Mouse (Mus musculus) liver, adult 2 months (tissue): ENCODE results near the gene Lrrc8e. TPM values are rescaled to one million over a fixed set of nuclear protein-coding genes. Genes with fewer than 3 reads are reported as not detected.

Experiments used
- DNase-seq: peaks from one replicate; pipeline ENCODE4 v3.0.0-alpha.2; 2011; ENCODE audit warnings: low read depth, low spot score; ENCODE audit errors: extremely low read depth
- H3K27ac ChIP-seq: fragments of 200-500 bp; replicated peaks from 2 replicates; pipeline ENCODE4 v1.5.1; 2012; ENCODE audit warnings: low read depth, mild to moderate bottlenecking, control low read depth, inconsistent platforms, low read length; ENCODE audit not compliant: insufficient read depth
- H3K27me3 ChIP-seq: fragments of 200-500 bp; 2 replicates; pipeline ENCODE4 v1.6.1; 2012; ENCODE audit warnings: mild to moderate bottlenecking, moderate library complexity, low read length, inconsistent platforms; ENCODE audit not compliant: control insufficient read depth, insufficient read depth
- H3K36me3 ChIP-seq: fragments of 200-500 bp; 2 replicates; pipeline ENCODE4 v1.6.1; 2012; ENCODE audit warnings: low read length, inconsistent platforms; ENCODE audit not compliant: control insufficient read depth, insufficient read depth
- H3K4me1 ChIP-seq: fragments of 200-500 bp; 2 replicates; pipeline ENCODE4 v1.6.1; 2011; ENCODE audit warnings: low read length; ENCODE audit not compliant: control insufficient read depth, insufficient read depth
- H3K4me3 ChIP-seq: fragments of 200-500 bp; 2 replicates; pipeline ENCODE4 v1.5.1; 2011; ENCODE audit warnings: low read depth, mild to moderate bottlenecking, control low read depth, low read length, moderate library complexity; ENCODE audit not compliant: insufficient read depth
- H3K79me2 ChIP-seq: fragments of 200-500 bp; 2 replicates; pipeline ENCODE4 v1.6.1; 2012; ENCODE audit warnings: inconsistent platforms, mild to moderate bottlenecking, low read length, moderate library complexity; ENCODE audit not compliant: control insufficient read depth, insufficient read depth
- H3K9ac ChIP-seq: fragments of 200-500 bp; 2 replicates; pipeline ENCODE4 v1.6.1; 2012; ENCODE audit warnings: low read depth, mild to moderate bottlenecking, control low read depth, inconsistent platforms, low read length
- CTCF ChIP-seq: fragments of 200-500 bp; IDR thresholded peaks from 2 replicates; pipeline ENCODE4 v1.5.1; 2011; ENCODE audit warnings: low read depth, low read length, control low read depth
- POLR2A ChIP-seq: fragments of 200-500 bp; IDR thresholded peaks from 2 replicates; pipeline ENCODE4 v1.6.1; 2011; ENCODE audit warnings: low read length, control low read depth; ENCODE audit not compliant: insufficient read depth; ENCODE audit errors: extremely low read depth
- WGBS: fragments of 180-500 bp; shearing (Covaris S2); methylation state at CpG from one replicate; pipeline ENCODE4 v1.1.7; 2018; 5-methylcytosine and 5-hydroxymethylcytosine counted together
- polyA plus RNA-seq: library from polyadenylated mRNA; depleted of rRNA; stranded (reverse); fragments of >200 nt; gene quantifications from 2 replicates; pipeline ENCODE4 v1.2.3, GENCODE M21; 2012
- total RNA-seq: library from RNA; depleted of rRNA; stranded (reverse); fragments of >200 nt; gene quantifications from 2 replicates; pipeline ENCODE4 v1.2.3, GENCODE M21; 2014

The Lrrc8e gene
- total and polyA plus RNA-seq, 2 experiments, result 0.18 to 0.24 TPM

GRCm38 (mm10) chr8:4216296-4216695, 10.3 kb upstream of the Lrrc8e start:
- no peak for DNase-seq
- Histone ChIP-seq H3K4me3 (no peak overlapping the region), H3K4me1 (peaks cover 11% of the 10 kb centered on the region), H3K79me2 (no peaks in the 10 kb centered on the region), H3K27ac (no peak overlapping the region), H3K27me3 (peaks cover 11% of the 10 kb centered on the region), H3K9ac (no peak overlapping the region), H3K36me3 (no peaks in the 10 kb centered on the region)
- TF ChIP-seq CTCF (no peak), POLR2A (no peak)
- 33% methylated on average over 18 of the region's 18 CpGs for WGBS

- H3K4me3 ChIP-seq, result peak within 1 kb of the TSS; percentile 26; the same call in 1 of the 2 replicates
- no peaks in the 10 kb centered on the region for H3K36me3 ChIP-seq
- DNase-seq, result no peak
- no peak within 1 kb of the TSS for H3K9ac ChIP-seq
- 6% methylated on average over 44 of the region's 44 CpGs for WGBS
- no peak within 1 kb of the TSS for H3K27ac ChIP-seq
- H3K79me2 ChIP-seq, result no peaks in the 10 kb centered on the region
- TF ChIP-seq CTCF, result no peak
- TF ChIP-seq POLR2A, result no peak
- H3K27me3 ChIP-seq, result peaks cover 11% of the 10 kb centered on the region
- H3K4me1 ChIP-seq, result peaks cover 11% of the 10 kb centered on the region
These were observed 9.6 kb upstream of the Lrrc8e start, which contains the start of gene Prr36 for GRCm38 (mm10) chr8:4216791-4217621. TSS of gene Prr36 (minus strand) at chr8:4217459.

DNA sequence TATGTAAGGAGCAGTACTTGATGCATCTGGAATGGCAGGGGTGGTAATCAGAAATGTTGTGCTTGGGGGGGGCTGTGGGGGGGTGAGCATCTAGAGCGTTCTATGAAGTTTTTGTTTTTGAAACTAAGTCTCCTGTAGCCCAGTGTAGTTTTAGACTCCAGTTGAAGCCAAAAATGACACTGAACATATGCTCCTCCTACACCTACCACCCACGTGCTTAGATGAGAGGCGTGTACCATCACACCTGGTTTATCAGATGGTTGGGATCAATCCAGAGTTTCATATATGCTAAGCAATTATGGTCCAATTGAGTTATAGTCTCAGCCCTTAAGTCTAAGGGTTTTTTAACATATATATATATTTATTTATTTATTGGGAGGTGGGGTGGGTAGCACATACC, 7.0 kb upstream of the Lrrc8e start:
- Histone ChIP-seq H3K4me3 (no peak overlapping the region), H3K27me3 (peaks cover 11% of the 10 kb centered on the region), H3K36me3 (no peaks in the 10 kb centered on the region), H3K4me1 (0 out of 2 replicates have a peak, but pooled peaks cover 2% of the 10 kb centered on the region), H3K79me2 (no peaks in the 10 kb centered on the region), H3K27ac (no peak overlapping the region), H3K9ac (no peak overlapping the region)
- no peak for DNase-seq
- TF ChIP-seq CTCF, result no peak
- no peak for TF ChIP-seq POLR2A
- 91% methylated on average over 3 of the region's 3 CpGs for WGBS

- DNase-seq, result no peak
- Histone ChIP-seq H3K27ac (no peak overlapping the region), H3K36me3 (no peaks in the 10 kb centered on the region), H3K79me2 (no peaks in the 10 kb centered on the region), H3K9ac (no peak overlapping the region), H3K4me3 (no peak overlapping the region), H3K27me3 (peaks cover 2% of the 10 kb centered on the region), H3K4me1 (no peaks in the 10 kb centered on the region)
- TF ChIP-seq CTCF (no peak), POLR2A (no peak)
These were observed 4.6 kb upstream of the Lrrc8e start for GRCm38 (mm10) chr8:4222059-4222458.

DNA sequence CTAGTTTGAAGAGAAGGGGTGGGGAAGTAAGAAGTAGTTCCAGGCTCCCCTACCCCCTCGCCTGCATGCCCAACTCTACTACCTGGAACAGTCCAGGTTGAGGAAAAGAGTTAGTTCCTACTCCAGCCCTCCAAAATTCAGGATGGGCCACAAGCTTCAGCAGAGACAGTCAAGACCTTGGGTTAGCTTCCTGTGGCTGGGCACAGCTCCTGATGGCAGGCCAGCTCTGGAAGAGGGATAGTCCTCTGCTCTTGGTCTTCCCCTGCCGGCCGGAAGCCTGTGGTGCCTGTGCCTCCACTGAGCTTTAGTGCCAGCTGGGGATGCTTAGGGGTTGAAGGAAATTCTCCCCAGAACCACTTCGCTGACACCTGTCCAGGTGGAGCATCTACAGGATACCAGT, 304 bp upstream of the Lrrc8e start:
- Histone ChIP-seq H3K4me1 (no peaks in the 10 kb centered on the region), H3K9ac (no peak overlapping the region), H3K27ac (no peak overlapping the region), H3K36me3 (no peaks in the 10 kb centered on the region), H3K27me3 (no peaks in the 10 kb centered on the region), H3K79me2 (no peaks in the 10 kb centered on the region), H3K4me3 (no peak overlapping the region)
- TF ChIP-seq CTCF (no peak), POLR2A (no peak)
- DNase-seq, result no peak
- 53% methylated on average over 4 of the region's 4 CpGs for WGBS

DNA sequence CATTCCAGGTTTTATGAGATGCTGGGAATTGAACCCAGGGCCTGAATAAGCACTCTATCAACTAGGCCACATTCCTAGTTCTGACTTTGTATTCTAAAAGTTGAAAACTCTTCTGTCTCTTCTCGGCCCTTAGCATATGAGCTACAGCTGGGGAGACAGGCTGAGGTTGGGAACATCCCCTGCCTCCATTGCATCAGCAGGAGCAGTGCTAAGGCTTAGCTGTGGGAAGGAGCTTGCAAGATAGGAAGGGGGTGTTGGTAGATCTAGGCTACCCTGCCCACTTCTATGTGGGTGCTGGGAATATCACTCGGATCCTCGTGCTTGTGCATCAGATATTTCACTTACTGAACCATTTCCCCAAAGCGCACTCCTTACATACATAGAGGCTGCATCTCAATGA, 1.3 kb downstream of the Lrrc8e start:
- no peak overlapping the region for H3K4me3 ChIP-seq
- H3K79me2 ChIP-seq, result no peaks in the 10 kb centered on the region
- no peak overlapping the region for H3K9ac ChIP-seq
- H3K36me3 ChIP-seq, result no peaks in the 10 kb centered on the region
- H3K4me1 ChIP-seq, result no peaks in the 10 kb centered on the region
- 98% methylated on average over 4 of the region's 4 CpGs for whole genome bisulfite sequencing
- H3K27ac ChIP-seq, result no peak overlapping the region
- no peak for DNase-seq
- no peaks in the 10 kb centered on the region for H3K27me3 ChIP-seq
- no peak for TF ChIP-seq CTCF
- TF ChIP-seq POLR2A, result no peak
